Mouse (Mus musculus) liver, postnatal 0 days (tissue): ENCODE data around the gene Kif26b.
A peak's percentile ranks its signal among the peaks of the same experiment; 100 is the strongest.

Experiments used
- CTCF ChIP-seq: sonication (generic); IDR thresholded peaks from 2 replicates; pipeline ENCODE4 v1.5.1; 2016; ENCODE audit warnings: antibody characterized with exemption, low read depth
- EP300 ChIP-seq: IDR thresholded peaks from 2 replicates; pipeline ENCODE4 v1.6.1; 2016; ENCODE audit warnings: antibody characterized with exemption, low read depth, mild to moderate bottlenecking

- TF ChIP-seq CTCF (peak; percentile 80), EP300 (no peak)
Observed at GRCm38 (mm10) chr1:178960015-178960559, 431.2 kb downstream of the Kif26b start.
